Mouse (Mus musculus): ENCODE data around the gene Art1. TPM values are rescaled to one million over a fixed set of nuclear protein-coding genes. Genes with fewer than 3 reads are reported as not detected.
A peak's percentile ranks its signal among the peaks of the same experiment; 100 is the strongest.

Gene Art1
- total and polyA plus RNA-seq, 3 experiments = not detected

GRCm38 (mm10) chr7:102132395-102132794, 30.9 kb downstream of the Art1 start:
- no peaks in the 10 kb centered on the region for H3K9me3 ChIP-seq (replicated peaks; ENCODE audit: insufficient read depth, low read length)
- TF ChIP-seq CTCF (IDR thresholded peaks at IDR 0.05 in 2 of 3, conservative IDR thresholded peaks at IDR 0.05 in 1 of 3; ENCODE audit: control insufficient read depth in 1 of 3, insufficient read depth in 1 of 3, low read depth in 2 of 3, low read length in 3 of 3, poor library complexity in 1 of 3, severe bottlenecking in 1 of 3) = no peak
- TF ChIP-seq SIN3A (IDR thresholded peaks at IDR 0.05; ENCODE audit: low read length) = no peak
- no peak for TF ChIP-seq ZMIZ1 (IDR thresholded peaks at IDR 0.05; ENCODE audit: low read depth, low read length)
- TF ChIP-seq E2F4 (IDR thresholded peaks at IDR 0.05; ENCODE audit: borderline replicate concordance, low read depth, low read length) = no peak
- TF ChIP-seq ZKSCAN1 (IDR thresholded peaks at IDR 0.05; ENCODE audit: low read depth, low read length) = no peak
- no peak for TF ChIP-seq RAD21 (IDR thresholded peaks at IDR 0.05; ENCODE audit: low read depth, low read length)
- TF ChIP-seq BHLHE40 (IDR thresholded peaks at IDR 0.05; ENCODE audit: borderline replicate concordance, low read depth, low read length) = no peak
- TF ChIP-seq USF1 (IDR thresholded peaks at IDR 0.05; ENCODE audit: low read depth, low read length) = no peak
- TF ChIP-seq SMC3 (IDR thresholded peaks at IDR 0.05; ENCODE audit: low read depth, low read length) = no peak
- TF ChIP-seq POLR2A (IDR thresholded peaks at IDR 0.05; ENCODE audit: control insufficient read depth in 1 of 2, insufficient read depth in 1 of 2, low read depth in 1 of 2, low read length in 2 of 2, poor library complexity in 1 of 2) = no peak
- TF ChIP-seq MAZ (IDR thresholded peaks at IDR 0.05; ENCODE audit: low read depth, low read length) = no peak
- no peak for TF ChIP-seq MXI1 (IDR thresholded peaks at IDR 0.05; ENCODE audit: low read depth, low read length)
- TF ChIP-seq NRF1 (IDR thresholded peaks at IDR 0.05; ENCODE audit: insufficient read depth, low read depth, low read length, poor library complexity, severe bottlenecking) = no peak
- no peak for TF ChIP-seq MAX (IDR thresholded peaks at IDR 0.05; ENCODE audit: low read length)
- no peak for DNase-seq (ENCODE audit: low read depth, low spot score)
- no peaks in the 10 kb centered on the region for H3K27me3 ChIP-seq (ENCODE audit: control insufficient read depth in 1 of 2, insufficient read depth in 2 of 2, low read length in 2 of 2)
- no peak overlapping the region for H3K9ac ChIP-seq (ENCODE audit: control insufficient read depth, low read depth, low read length, poor library complexity, severe bottlenecking)
- no peak overlapping the region for H3K4me3 ChIP-seq (ENCODE audit: control insufficient read depth in 1 of 2, insufficient read depth in 1 of 2, low read depth in 2 of 2, low read length in 2 of 2)
- H3K4me1 ChIP-seq (ENCODE audit: control insufficient read depth in 1 of 2, insufficient read depth in 2 of 2, low read length in 2 of 2) = no peaks in the 10 kb centered on the region
- peaks cover 0 to 64% of the 10 kb centered on the region in 2 experiments; a peak in 2 of 4 replicates for H3K36me3 ChIP-seq (ENCODE audit: control insufficient read depth in 1 of 2, insufficient read depth in 2 of 2, low read length in 2 of 2)
- no peaks in the 10 kb centered on the region for H3K79me2 ChIP-seq (ENCODE audit: control insufficient read depth, insufficient read depth, low read length, poor library complexity)
- H3K27ac ChIP-seq (ENCODE audit: control insufficient read depth, low read depth, low read length) = no peak overlapping the region

DNA sequence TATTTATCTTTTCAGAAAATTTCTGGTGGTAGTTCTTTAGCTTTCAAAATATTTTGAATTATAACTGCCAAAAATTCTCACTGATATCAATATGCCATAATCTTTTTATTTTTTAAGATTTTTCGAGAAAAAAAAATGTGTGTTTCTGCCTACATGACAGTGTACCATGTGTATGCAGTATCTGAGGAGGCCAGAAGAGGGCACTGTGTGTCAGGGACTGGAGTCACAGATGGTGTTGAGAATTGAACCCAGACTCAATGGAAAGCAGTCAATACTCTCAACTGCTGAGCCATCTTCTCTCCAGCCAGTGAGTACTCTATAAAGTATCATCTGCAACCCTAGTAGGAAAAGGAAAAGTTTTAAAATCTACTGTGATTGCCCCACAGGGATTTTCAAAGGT, 35.9 kb downstream of the Art1 start:
- no peaks in the 10 kb centered on the region; a peak in 1 of 4 replicates for H3K4me1 ChIP-seq (ENCODE audit: control insufficient read depth in 1 of 2, insufficient read depth in 2 of 2, low read length in 2 of 2)
- no peak overlapping the region for H3K4me3 ChIP-seq (ENCODE audit: control insufficient read depth in 1 of 2, insufficient read depth in 1 of 2, low read depth in 2 of 2, low read length in 2 of 2)
- TF ChIP-seq CHD1 (IDR thresholded peaks at IDR 0.05; ENCODE audit: low read depth, low read length) = no peak
- TF ChIP-seq TCF12 (IDR thresholded peaks at IDR 0.05; ENCODE audit: low read depth, low read length) = no peak
- TF ChIP-seq CTCF (IDR thresholded peaks at IDR 0.05 in 2 of 3, conservative IDR thresholded peaks at IDR 0.05 in 1 of 3; ENCODE audit: control insufficient read depth in 1 of 3, insufficient read depth in 1 of 3, low read depth in 2 of 3, low read length in 3 of 3, poor library complexity in 1 of 3, severe bottlenecking in 1 of 3) = peak; percentile 67 to 72 (median 69)
- TF ChIP-seq NRF1 (IDR thresholded peaks at IDR 0.05; ENCODE audit: insufficient read depth, low read depth, low read length, poor library complexity, severe bottlenecking) = no peak
- no peak for TF ChIP-seq GATA1 (IDR thresholded peaks at IDR 0.05; ENCODE audit: low read depth, low read length)
- 0 out of 2 replicates have a peak, but pooled peaks have one; percentile 28 for TF ChIP-seq MYC (IDR thresholded peaks at IDR 0.05; ENCODE audit: low read depth, low read length)
- TF ChIP-seq E2F4 (IDR thresholded peaks at IDR 0.05; ENCODE audit: borderline replicate concordance, low read depth, low read length) = no peak
- no peak for TF ChIP-seq MAZ (IDR thresholded peaks at IDR 0.05; ENCODE audit: low read depth, low read length)
- TF ChIP-seq MEF2A (IDR thresholded peaks at IDR 0.05; ENCODE audit: extremely low read depth, insufficient replicate concordance, low read depth, low read length, poor library complexity, severe bottlenecking) = no peak
- TF ChIP-seq MXI1 (IDR thresholded peaks at IDR 0.05; ENCODE audit: low read depth, low read length) = no peak
- no peak for TF ChIP-seq TAL1 (IDR thresholded peaks at IDR 0.05; ENCODE audit: low read length)
- no peak for TF ChIP-seq MYB (IDR thresholded peaks at IDR 0.05; ENCODE audit: low read depth, low read length)
- no peak for TF ChIP-seq MAFK (IDR thresholded peaks at IDR 0.05; ENCODE audit: borderline replicate concordance, low read depth, low read length)
- no peak for TF ChIP-seq TBP (IDR thresholded peaks at IDR 0.05; ENCODE audit: low read depth, low read length)
- no peak for TF ChIP-seq USF1 (IDR thresholded peaks at IDR 0.05; ENCODE audit: low read depth, low read length)
- no peak for TF ChIP-seq ETS1 (IDR thresholded peaks at IDR 0.05; ENCODE audit: low read depth, low read length)
- TF ChIP-seq RAD21 (IDR thresholded peaks at IDR 0.05; ENCODE audit: low read depth, low read length) = peak; percentile 51
- peak; percentile 70 for TF ChIP-seq ZNF384 (IDR thresholded peaks at IDR 0.05; ENCODE audit: low read depth, low read length)
- TF ChIP-seq UBTF (IDR thresholded peaks at IDR 0.05; ENCODE audit: borderline replicate concordance, insufficient read depth, low read depth, low read length) = no peak
- TF ChIP-seq ZKSCAN1 (IDR thresholded peaks at IDR 0.05; ENCODE audit: low read depth, low read length) = no peak
- TF ChIP-seq ZC3H11A (IDR thresholded peaks at IDR 0.05; ENCODE audit: low read depth, low read length) = peak; percentile 31
- TF ChIP-seq SMC3 (IDR thresholded peaks at IDR 0.05; ENCODE audit: low read depth, low read length) = peak; percentile 54
- TF ChIP-seq EP300 (IDR thresholded peaks at IDR 0.05; ENCODE audit: low read depth in 1 of 2, low read length in 2 of 2) = no peak
- no peak overlapping the region for H3K27ac ChIP-seq (ENCODE audit: control insufficient read depth, low read depth, low read length)
- H3K79me2 ChIP-seq (ENCODE audit: control insufficient read depth, insufficient read depth, low read length, poor library complexity) = no peaks in the 10 kb centered on the region
- H3K9ac ChIP-seq (ENCODE audit: control insufficient read depth, low read depth, low read length, poor library complexity, severe bottlenecking) = no peak overlapping the region
- no peaks in the 10 kb centered on the region for H3K27me3 ChIP-seq (ENCODE audit: control insufficient read depth in 1 of 2, insufficient read depth in 2 of 2, low read length in 2 of 2)
- peak; percentile 74 for DNase-seq (ENCODE audit: low read depth, low spot score)
- peaks cover 0 to 67% of the 10 kb centered on the region in 2 experiments; a peak in 2 of 4 replicates for H3K36me3 ChIP-seq (ENCODE audit: control insufficient read depth in 1 of 2, insufficient read depth in 2 of 2, low read length in 2 of 2)
- H3K9me3 ChIP-seq (replicated peaks; ENCODE audit: insufficient read depth, low read length) = no peaks in the 10 kb centered on the region

Measured in MEL (cell line).